Mouse (Mus musculus) midbrain, postnatal 0 days (tissue): Measurements from ENCODE around the gene Hspa5. TPM values are rescaled to one million over a fixed set of nuclear protein-coding genes. Genes with fewer than 3 reads are reported as not detected.

ENCODE experiments used
- ATAC-seq: fragments of 200-750 bp; cut with Nextera tagmentation; 2 replicates; pipeline ENCODE4 v1.8.0; 2017; ENCODE audit warnings: moderate number of reproducible peaks, mild to moderate bottlenecking, moderate TSS enrichment, moderate library complexity; ENCODE audit not compliant: low FRiP score
- DNase-seq: peaks from one replicate; pipeline ENCODE4 v3.0.0-alpha.2; 2015; ENCODE audit warnings: low spot score
- H3K27ac ChIP-seq: fragments of 300-500 bp; sonication (generic); 2 replicates; pipeline ENCODE4 v1.5.1; 2014; ENCODE audit warnings: low read depth, mild to moderate bottlenecking, low read length, mixed read lengths
- H3K27me3 ChIP-seq: fragments of 300-500 bp; sonication (generic); 2 replicates; pipeline ENCODE4 v1.6.1; 2014; ENCODE audit warnings: low read length, control low read depth, mixed read lengths; ENCODE audit not compliant: insufficient read depth
- H3K36me3 ChIP-seq: fragments of 300-500 bp; sonication (generic); 2 replicates; pipeline ENCODE4 v1.6.1; 2014; ENCODE audit warnings: low read length, control low read depth, mixed read lengths; ENCODE audit not compliant: insufficient read depth
- H3K4me1 ChIP-seq: fragments of 300-500 bp; sonication (generic); 2 replicates; pipeline ENCODE4 v1.6.1; 2014; ENCODE audit warnings: mild to moderate bottlenecking, control low read depth, antibody characterized with exemption, low read length, mixed read lengths; ENCODE audit not compliant: insufficient read depth
- H3K4me2 ChIP-seq: fragments of 300-500 bp; sonication (generic); 2 replicates; pipeline ENCODE4 v1.6.1; 2014; ENCODE audit warnings: low read depth, mild to moderate bottlenecking, low read length, mixed read lengths; ENCODE audit not compliant: poor library complexity, severe bottlenecking
- H3K4me3 ChIP-seq: fragments of 300-500 bp; sonication (generic); 2 replicates; pipeline ENCODE4 v1.5.1; 2014; ENCODE audit warnings: low read depth, mild to moderate bottlenecking, low read length, moderate library complexity
- H3K9ac ChIP-seq: fragments of 300-500 bp; sonication (generic); replicated peaks from 2 replicates; pipeline ENCODE4 v1.6.1; 2014; ENCODE audit warnings: mild to moderate bottlenecking, low read length, moderate library complexity, mixed read lengths; ENCODE audit not compliant: poor library complexity, severe bottlenecking
- H3K9me3 ChIP-seq: fragments of 300-500 bp; sonication (generic); 2 replicates; pipeline ENCODE4 v1.6.1; 2016; ENCODE audit warnings: low read length, control low read depth
- CTCF ChIP-seq: IDR thresholded peaks from 2 replicates; pipeline ENCODE4 v1.5.1; 2016; ENCODE audit warnings: antibody characterized with exemption, mild to moderate bottlenecking
- WGBS: fragments of 180-500 bp; shearing (Covaris S2); extraction: QIAGEN DNeasy Blood & Tissue Kit; methylation state at CpG from one replicate; pipeline ENCODE4 v1.1.7; 2014; 5-methylcytosine and 5-hydroxymethylcytosine counted together
- polyA plus RNA-seq: library from polyadenylated mRNA; unstranded; fragments of >200 nt; fragmentation: Nextera tagmentation; extraction: Ambion mirVana; gene quantifications from 2 replicates; pipeline ENCODE4 v1.2.1, GENCODE M21; 2015
- total RNA-seq: library from RNA; depleted of rRNA; stranded (reverse); fragments of >200 nt; gene quantifications from 2 replicates; pipeline ENCODE4 v1.2.3, GENCODE M21; 2014

Gene Hspa5
- total and polyA plus RNA-seq, 2 experiments from 2014 or later: 194 to 331 TPM

- 0 out of 2 replicates have a peak, but pooled peaks cover 4% of the 10 kb centered on the region for H3K36me3 ChIP-seq
- no peak for TF ChIP-seq CTCF
- no peaks in the 10 kb centered on the region for H3K4me1 ChIP-seq
- H3K4me3 ChIP-seq: no peak overlapping the region
- H3K9me3 ChIP-seq: no peaks in the 10 kb centered on the region
- no peak overlapping the region for H3K4me2 ChIP-seq
- no peak for DNase-seq
- no peaks in the 10 kb centered on the region for H3K27me3 ChIP-seq
- WGBS: 83% methylated on average over 1 of the region's 1 CpGs
- H3K27ac ChIP-seq: no peak overlapping the region
- ATAC-seq: no peak
- H3K9ac ChIP-seq: no peak overlapping the region
Measured at GRCm38 (mm10) chr2:34739684-34740391, 31.9 kb upstream of the Hspa5 start.

- Histone ChIP-seq H3K27me3 (no peaks in the 10 kb centered on the region), H3K4me2 (no peak overlapping the region), H3K9ac (no peak overlapping the region), H3K4me1 (no peaks in the 10 kb centered on the region), H3K4me3 (no peak overlapping the region), H3K9me3 (no peaks in the 10 kb centered on the region), H3K36me3 (0 out of 2 replicates have a peak, but pooled peaks cover 4% of the 10 kb centered on the region), H3K27ac (no peak overlapping the region)
- WGBS: 94% methylated on average over 12 of the region's 12 CpGs
- ATAC-seq (no peak), DNase-seq (no peak)
- no peak for TF ChIP-seq CTCF
Measured at GRCm38 (mm10) chr2:34741390-34742159, 30.2 kb upstream of the Hspa5 start.

- H3K4me3 ChIP-seq: no peak overlapping the region
- no peaks in the 10 kb centered on the region for H3K27me3 ChIP-seq
- 0 out of 2 replicates have a peak, but pooled peaks cover 4% of the 10 kb centered on the region for H3K36me3 ChIP-seq
- ATAC-seq (no peak), DNase-seq (no peak)
- no peak overlapping the region for H3K9ac ChIP-seq
- WGBS: 99% methylated on average over 8 of the region's 8 CpGs
- H3K4me2 ChIP-seq: no peak overlapping the region
- H3K4me1 ChIP-seq: no peaks in the 10 kb centered on the region
- TF ChIP-seq CTCF: no peak
- no peaks in the 10 kb centered on the region for H3K9me3 ChIP-seq
- no peak overlapping the region for H3K27ac ChIP-seq
Measured at GRCm38 (mm10) chr2:34742675-34743074, 29.1 kb upstream of the Hspa5 start.

DNA sequence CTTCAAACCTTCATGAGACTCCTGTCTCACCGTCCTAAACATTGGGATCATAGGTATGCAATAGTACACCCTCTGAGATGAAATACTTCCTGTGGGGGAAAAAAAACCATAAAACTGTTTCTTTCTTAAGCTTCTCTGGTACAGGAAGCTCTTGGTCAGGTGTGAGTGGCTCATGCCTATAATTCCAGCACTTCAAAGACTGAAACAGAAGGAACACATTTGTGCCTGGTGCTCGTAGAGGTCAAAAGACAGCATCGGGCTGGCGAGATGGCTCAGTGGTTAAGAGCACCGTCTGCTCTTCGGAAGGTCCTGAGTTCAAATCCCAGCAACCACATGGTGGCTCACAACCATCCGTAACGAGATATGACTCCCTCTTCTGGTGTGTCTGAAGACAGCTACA, 27.3 kb upstream of the Hspa5 start:
- ATAC-seq (no peak), DNase-seq (no peak)
- Histone ChIP-seq H3K36me3 (0 out of 2 replicates have a peak, but pooled peaks cover 4% of the 10 kb centered on the region), H3K27me3 (no peaks in the 10 kb centered on the region), H3K9ac (no peak overlapping the region), H3K4me2 (no peak overlapping the region), H3K4me3 (no peak overlapping the region), H3K27ac (no peak overlapping the region), H3K9me3 (no peaks in the 10 kb centered on the region), H3K4me1 (no peaks in the 10 kb centered on the region)
- 97% methylated on average over 8 of the region's 8 CpGs for WGBS
- no peak for TF ChIP-seq CTCF

- H3K4me2 ChIP-seq: no peak overlapping the region
- no peak for TF ChIP-seq CTCF
- no peak overlapping the region for H3K9ac ChIP-seq
- DNase-seq (no peak), ATAC-seq (no peak)
- no peaks in the 10 kb centered on the region for H3K4me1 ChIP-seq
- H3K9me3 ChIP-seq: no peaks in the 10 kb centered on the region
- 0 out of 2 replicates have a peak, but pooled peaks cover 4% of the 10 kb centered on the region for H3K36me3 ChIP-seq
- H3K27me3 ChIP-seq: no peaks in the 10 kb centered on the region
- no peak overlapping the region for H3K4me3 ChIP-seq
- H3K27ac ChIP-seq: no peak overlapping the region
- 94% methylated on average over 2 of the region's 2 CpGs for WGBS
Measured at GRCm38 (mm10) chr2:34745673-34746072, 26.1 kb upstream of the Hspa5 start.

DNA sequence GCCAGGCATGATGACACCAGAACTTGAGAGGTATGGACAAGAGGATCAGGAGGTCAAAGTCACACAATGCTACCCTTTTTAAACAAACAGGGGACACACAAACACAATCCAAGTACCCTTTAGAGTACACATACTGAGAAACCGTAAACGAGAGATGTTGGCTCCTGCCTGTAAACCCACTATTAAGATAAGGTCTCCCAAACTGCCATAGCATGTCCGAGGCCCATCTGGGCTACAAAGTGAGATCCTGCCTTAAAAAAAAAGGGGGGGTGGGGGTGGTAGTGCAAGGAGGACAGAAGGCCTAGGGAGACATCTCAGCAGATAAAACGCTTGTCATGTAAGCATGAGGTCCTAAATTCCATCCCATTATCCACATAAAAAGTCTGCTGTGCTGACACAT, 23.3 kb upstream of the Hspa5 start:
- Histone ChIP-seq H3K27me3 (no peaks in the 10 kb centered on the region), H3K4me2 (no peak overlapping the region), H3K36me3 (no peaks in the 10 kb centered on the region), H3K9ac (no peak overlapping the region), H3K27ac (no peak overlapping the region), H3K4me3 (no peak overlapping the region), H3K4me1 (peaks cover 4% of the 10 kb centered on the region; the same call in 1 of the 2 replicates), H3K9me3 (no peaks in the 10 kb centered on the region)
- no peak for ATAC-seq
- 96% methylated on average over 4 of the region's 4 CpGs for WGBS
- no peak for DNase-seq
- no peak for TF ChIP-seq CTCF
